Mouse (Mus musculus) brain, embryonic 14.5 days (tissue): ENCODE data around the gene Prkar2b.

Experiments
- CTCF ChIP-seq: fragments of 200-500 bp; IDR thresholded peaks from 2 replicates; pipeline ENCODE4 v1.5.1; 2012; ENCODE audit warnings: inconsistent platforms, mild to moderate bottlenecking, moderate library complexity, borderline replicate concordance; ENCODE audit not compliant: insufficient read depth, insufficient read length; ENCODE audit errors: extremely low read depth
- POLR2A ChIP-seq: fragments of 200-500 bp; IDR thresholded peaks from 2 replicates; pipeline ENCODE4 v1.6.1; 2012; ENCODE audit warnings: mild to moderate bottlenecking, inconsistent platforms, borderline replicate concordance; ENCODE audit not compliant: poor library complexity, insufficient read depth, insufficient read length, severe bottlenecking; ENCODE audit errors: extremely low read depth

- TF ChIP-seq CTCF (no peak), POLR2A (no peak)
Measured at GRCm38 (mm10) chr12:32045566-32046330, 15.3 kb downstream of the Prkar2b start.
